Mouse (Mus musculus) heart, embryonic 13.5 days (tissue): ENCODE data around the gene Cwc22. TPM values are rescaled to one million over a fixed set of nuclear protein-coding genes. Genes with fewer than 3 reads are reported as not detected.

Source experiments
- ATAC-seq: fragments of 200-750 bp; cut with Nextera tagmentation; 2 replicates; pipeline ENCODE4 v1.8.0; 2017; ENCODE audit warnings: moderate TSS enrichment; ENCODE audit not compliant: insufficient number of reproducible peaks, low FRiP score, low TSS enrichment; ENCODE audit errors: extremely low read depth
- H3K27ac ChIP-seq: fragments of 300-500 bp; sonication (generic); replicated peaks from 2 replicates; pipeline ENCODE4 v1.5.1; 2015; ENCODE audit warnings: moderate library complexity, mild to moderate bottlenecking, inconsistent platforms
- H3K27me3 ChIP-seq: fragments of 300-500 bp; sonication (generic); replicated peaks from 2 replicates; pipeline ENCODE4 v1.6.1; 2015; ENCODE audit warnings: mild to moderate bottlenecking, inconsistent platforms
- H3K36me3 ChIP-seq: fragments of 300-500 bp; sonication (generic); 2 replicates; pipeline ENCODE4 v1.6.1; 2015; ENCODE audit warnings: mild to moderate bottlenecking, inconsistent platforms
- H3K4me1 ChIP-seq: fragments of 300-500 bp; sonication (generic); 2 replicates; pipeline ENCODE4 v1.6.1; 2015; ENCODE audit warnings: inconsistent platforms
- H3K4me2 ChIP-seq: fragments of 300-500 bp; sonication (generic); 2 replicates; pipeline ENCODE4 v1.6.1; 2015; ENCODE audit warnings: inconsistent platforms, mild to moderate bottlenecking, moderate library complexity
- H3K4me3 ChIP-seq: fragments of 300-500 bp; sonication (generic); 2 replicates; pipeline ENCODE4 v1.5.1; 2015; ENCODE audit warnings: moderate library complexity, mild to moderate bottlenecking, inconsistent platforms
- H3K9ac ChIP-seq: fragments of 300-500 bp; sonication (generic); 2 replicates; pipeline ENCODE4 v1.6.1; 2015; ENCODE audit warnings: inconsistent platforms, mild to moderate bottlenecking, moderate library complexity
- H3K9me3 ChIP-seq: fragments of 300-500 bp; sonication (generic); 2 replicates; pipeline ENCODE4 v1.6.1; 2016; ENCODE audit warnings: inconsistent platforms
- WGBS: fragments of 180-500 bp; shearing (Covaris S2); methylation state at CpG from one replicate; pipeline ENCODE4 v1.1.7; 2015; ENCODE audit warnings: mixed read lengths; 5-methylcytosine and 5-hydroxymethylcytosine counted together
- polyA plus RNA-seq: library from polyadenylated mRNA; unstranded; fragments of >200 nt; fragmentation: Nextera tagmentation; extraction: Ambion mirVana; gene quantifications from 2 replicates; pipeline ENCODE4 v1.2.1, GENCODE M21; 2015

The Cwc22 gene
- polyA plus RNA-seq, 1 experiment from 2014 or later, result 19.5 TPM

GRCm38 (mm10) chr2:77871146-77871545 is 75.0 kb downstream of the Cwc22 start:
- Histone ChIP-seq H3K4me1 (no peaks in the 10 kb centered on the region), H3K4me2 (no peak overlapping the region), H3K9ac (no peak overlapping the region), H3K4me3 (no peak overlapping the region), H3K36me3 (no peaks in the 10 kb centered on the region), H3K9me3 (no peaks in the 10 kb centered on the region), H3K27me3 (no peaks in the 10 kb centered on the region), H3K27ac (no peak overlapping the region)
- no peak for ATAC-seq

- Histone ChIP-seq H3K27me3 (no peaks in the 10 kb centered on the region), H3K9me3 (no peaks in the 10 kb centered on the region), H3K36me3 (no peaks in the 10 kb centered on the region), H3K27ac (no peak overlapping the region), H3K4me1 (no peaks in the 10 kb centered on the region), H3K4me3 (no peak overlapping the region), H3K9ac (no peak overlapping the region), H3K4me2 (no peak overlapping the region)
- WGBS, result 76% methylated on average over 4 of the region's 4 CpGs
- no peak for ATAC-seq
Observed at GRCm38 (mm10) chr2:77869729-77870280, 76.4 kb downstream of the Cwc22 start.

GRCm38 (mm10) chr2:77863934-77864333 is 82.2 kb downstream of the Cwc22 start:
- WGBS, result 64% methylated on average over 6 of the region's 6 CpGs
- Histone ChIP-seq H3K4me1 (peaks cover 9% of the 10 kb centered on the region), H3K9ac (0 out of 2 replicates have a peak overlapping the region, but pooled peaks have one; percentile 19), H3K27ac (no peak overlapping the region), H3K9me3 (no peaks in the 10 kb centered on the region), H3K36me3 (no peaks in the 10 kb centered on the region), H3K4me2 (peak overlapping the region; percentile 52), H3K4me3 (peak overlapping the region; percentile 18; the same call in 1 of the 2 replicates), H3K27me3 (no peaks in the 10 kb centered on the region)
- no peak for ATAC-seq

GRCm38 (mm10) chr2:77863522-77863921 is 82.7 kb downstream of the Cwc22 start:
- Histone ChIP-seq H3K27ac (no peak overlapping the region), H3K9ac (0 out of 2 replicates have a peak overlapping the region, but pooled peaks have one; percentile 19), H3K4me3 (peak overlapping the region; percentile 18; the same call in 1 of the 2 replicates), H3K9me3 (no peaks in the 10 kb centered on the region), H3K36me3 (no peaks in the 10 kb centered on the region), H3K27me3 (no peaks in the 10 kb centered on the region), H3K4me1 (peaks cover 9% of the 10 kb centered on the region), H3K4me2 (peak overlapping the region; percentile 52)
- WGBS, result 49% methylated on average over 15 of the region's 15 CpGs
- ATAC-seq, result no peak

GRCm38 (mm10) chr2:77841464-77841863 is 104.7 kb downstream of the Cwc22 start:
- H3K36me3 ChIP-seq, result no peaks in the 10 kb centered on the region
- H3K4me1 ChIP-seq, result no peaks in the 10 kb centered on the region; the same call in 1 of the 2 replicates
- H3K9me3 ChIP-seq, result no peaks in the 10 kb centered on the region
- H3K4me3 ChIP-seq, result no peak overlapping the region
- 13% methylated on average over 6 of the region's 6 CpGs for WGBS
- no peak for ATAC-seq
- no peaks in the 10 kb centered on the region for H3K27me3 ChIP-seq
- H3K9ac ChIP-seq, result no peak overlapping the region
- H3K27ac ChIP-seq, result no peak overlapping the region
- peak overlapping the region; percentile 27; the same call in 1 of the 2 replicates for H3K4me2 ChIP-seq

GRCm38 (mm10) chr2:77839587-77839986 is 106.6 kb downstream of the Cwc22 start:
- 78% methylated on average over 17 of the region's 17 CpGs for WGBS
- Histone ChIP-seq H3K9me3 (no peaks in the 10 kb centered on the region), H3K36me3 (no peaks in the 10 kb centered on the region), H3K27me3 (no peaks in the 10 kb centered on the region), H3K27ac (no peak overlapping the region), H3K4me2 (no peak overlapping the region), H3K9ac (no peak overlapping the region), H3K4me3 (no peak overlapping the region), H3K4me1 (no peaks in the 10 kb centered on the region; the same call in 1 of the 2 replicates)
- ATAC-seq, result no peak

- no peak overlapping the region for H3K4me2 ChIP-seq
- 77% methylated on average over 1 of the region's 1 CpGs for WGBS
- no peaks in the 10 kb centered on the region for H3K9me3 ChIP-seq
- H3K27ac ChIP-seq, result no peak overlapping the region
- no peak overlapping the region for H3K9ac ChIP-seq
- H3K4me1 ChIP-seq, result no peaks in the 10 kb centered on the region; the same call in 1 of the 2 replicates
- no peak for ATAC-seq
- H3K36me3 ChIP-seq, result no peaks in the 10 kb centered on the region
- no peak overlapping the region for H3K4me3 ChIP-seq
- H3K27me3 ChIP-seq, result no peaks in the 10 kb centered on the region
Observed at GRCm38 (mm10) chr2:77838688-77839087, 107.5 kb downstream of the Cwc22 start.

GRCm38 (mm10) chr2:77835781-77836180 is 110.4 kb downstream of the Cwc22 start:
- H3K4me2 ChIP-seq, result no peak overlapping the region
- no peaks in the 10 kb centered on the region for H3K36me3 ChIP-seq
- H3K9me3 ChIP-seq, result no peaks in the 10 kb centered on the region
- H3K4me1 ChIP-seq, result no peaks in the 10 kb centered on the region
- no peak overlapping the region for H3K4me3 ChIP-seq
- H3K27ac ChIP-seq, result no peak overlapping the region
- ATAC-seq, result no peak
- H3K9ac ChIP-seq, result no peak overlapping the region
- no peaks in the 10 kb centered on the region for H3K27me3 ChIP-seq
- WGBS, result 56% methylated on average over 3 of the region's 3 CpGs

Other genes starting within 250 kb of the Cwc22 start
- gene Zfp385b, start 126.7 kb downstream of the Cwc22 start, polyA plus RNA-seq, result 3.3 and 3.7 TPM in 2 replicates